Mouse (Mus musculus) heart, postnatal 0 days (tissue): ENCODE data around the gene Jade2.

Experiments used
- CTCF ChIP-seq: IDR thresholded peaks from 2 replicates; pipeline ENCODE4 v1.5.1; 2016; ENCODE audit warnings: antibody characterized with exemption, control low read depth, low read depth
- EP300 ChIP-seq: IDR thresholded peaks from 2 replicates; pipeline ENCODE4 v1.6.1; 2016; ENCODE audit warnings: antibody characterized with exemption, low read depth

DNA sequence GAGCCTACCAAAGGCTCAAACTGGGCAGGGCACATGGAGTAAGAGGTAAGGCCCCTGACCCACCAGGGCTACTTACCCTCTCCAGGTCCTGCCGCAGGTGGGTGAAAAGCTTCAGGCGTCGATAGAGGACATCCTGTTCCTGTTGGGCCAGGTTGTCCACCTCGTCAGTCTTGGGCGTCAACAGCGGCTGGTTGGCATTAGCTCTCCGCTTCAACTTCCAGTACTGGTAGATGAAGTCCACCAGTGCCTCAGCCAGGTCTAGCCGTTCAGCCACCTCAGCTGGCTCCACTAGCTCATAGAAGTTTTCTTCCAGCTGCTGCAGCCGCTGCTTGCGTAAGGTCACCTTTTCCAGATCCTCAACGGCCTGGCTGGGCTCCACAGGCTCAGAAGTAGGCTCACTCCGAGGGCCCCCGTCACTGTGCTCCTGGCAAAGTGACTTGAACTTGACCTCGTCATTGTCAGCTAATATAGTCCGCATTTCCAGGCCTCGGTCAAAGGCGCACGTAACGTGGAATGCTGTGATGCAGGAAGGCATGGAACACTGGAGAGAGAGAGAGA, 32.5 kb downstream of the Jade2 start:
- no peak for TF ChIP-seq CTCF
- TF ChIP-seq EP300, result no peak
